Mouse (Mus musculus): ENCODE data around the gene Kcnip1. TPM values are rescaled to one million over a fixed set of nuclear protein-coding genes. Genes with fewer than 3 reads are reported as not detected.

The Kcnip1 gene
- polyA plus RNA-seq, 1 experiment from 2014 or later = 0.62 TPM

DNA sequence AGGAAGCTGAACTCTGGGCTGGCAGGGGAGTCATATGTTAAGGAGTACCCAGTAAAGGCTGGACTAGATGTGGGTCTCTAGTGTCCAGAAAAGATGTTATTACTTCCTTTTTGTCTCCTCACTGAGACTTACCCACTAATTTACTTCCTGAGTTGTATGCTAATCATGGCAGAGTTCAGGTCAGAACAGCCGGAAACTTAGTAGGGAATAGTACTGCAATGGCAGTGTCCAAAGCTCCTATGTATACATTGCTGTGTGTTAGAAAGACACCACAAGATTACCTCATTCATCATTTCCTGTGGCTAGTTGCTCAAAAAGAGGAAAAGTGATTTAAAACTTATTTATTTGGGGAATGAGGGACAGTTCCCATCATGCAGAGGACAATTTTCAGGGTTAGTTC is 32.1 kb upstream of the Kcnip1 start:
- H3K4me3 ChIP-seq (ENCODE audit: low read depth, low read length) = no peak overlapping the region
- no peaks in the 10 kb centered on the region for H3K9me3 ChIP-seq (ENCODE audit: low read depth, low read length)
- ATAC-seq (ENCODE audit: insufficient read depth) (no peak), DNase-seq (no peak)
- no peak overlapping the region for H3K9ac ChIP-seq
- no peaks in the 10 kb centered on the region for H3K27me3 ChIP-seq (ENCODE audit: insufficient read depth, low read length)
- no peaks in the 10 kb centered on the region for H3K4me1 ChIP-seq (ENCODE audit: insufficient read depth)
- no peak overlapping the region for H3K4me2 ChIP-seq
- H3K27ac ChIP-seq (ENCODE audit: low read depth) = no peak overlapping the region
- no peak for TF ChIP-seq CTCF (IDR thresholded peaks at IDR 0.05; ENCODE audit: low read depth)
- H3K36me3 ChIP-seq (ENCODE audit: insufficient read depth) = no peaks in the 10 kb centered on the region
- 69% methylated on average over 1 of the region's 1 CpGs for WGBS

DNA sequence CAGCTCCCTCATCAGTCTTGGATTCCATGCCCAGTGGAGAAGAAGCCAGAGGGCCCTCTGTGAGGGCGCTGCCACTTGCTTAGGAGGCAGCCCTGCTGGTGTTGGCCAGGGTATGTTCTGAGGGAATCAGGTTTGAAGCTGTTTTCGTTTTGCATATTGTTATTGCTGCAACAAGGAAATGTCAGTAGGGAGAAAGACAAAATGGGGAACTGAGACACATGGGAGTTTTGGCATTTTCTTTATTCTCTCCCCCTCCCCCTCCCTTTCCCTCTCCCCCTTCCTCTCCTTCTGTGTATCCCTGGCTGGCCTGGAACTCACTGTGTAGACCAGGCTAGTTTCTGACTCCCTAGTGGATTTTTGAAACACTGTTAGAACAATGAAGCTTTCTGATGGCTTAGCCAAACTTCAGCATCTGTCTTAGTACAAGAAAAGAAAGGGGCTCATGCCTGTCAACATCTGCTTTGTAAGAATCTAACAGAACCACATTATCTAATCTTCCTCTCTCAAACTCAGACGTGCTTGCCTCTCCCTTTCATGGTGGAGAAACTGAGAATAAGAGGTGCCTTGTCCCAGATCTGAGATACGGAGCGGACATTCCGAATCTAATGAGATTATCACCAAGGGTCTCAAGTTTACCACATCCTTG is 19.2 kb upstream of the Kcnip1 start:
- H3K4me2 ChIP-seq = no peak overlapping the region
- no peak overlapping the region for H3K27ac ChIP-seq (ENCODE audit: low read depth)
- 67% methylated on average over 6 of the region's 6 CpGs for WGBS
- H3K27me3 ChIP-seq (ENCODE audit: insufficient read depth, low read length) = no peaks in the 10 kb centered on the region
- H3K4me1 ChIP-seq (ENCODE audit: insufficient read depth) = no peaks in the 10 kb centered on the region
- no peaks in the 10 kb centered on the region for H3K9me3 ChIP-seq (ENCODE audit: low read depth, low read length)
- no peak overlapping the region for H3K9ac ChIP-seq
- no peaks in the 10 kb centered on the region for H3K36me3 ChIP-seq (ENCODE audit: insufficient read depth)
- TF ChIP-seq CTCF (IDR thresholded peaks at IDR 0.05; ENCODE audit: low read depth) = no peak
- no peak for DNase-seq
- ATAC-seq (ENCODE audit: insufficient read depth) = no peak
- H3K4me3 ChIP-seq (ENCODE audit: low read depth, low read length) = no peak overlapping the region

DNA sequence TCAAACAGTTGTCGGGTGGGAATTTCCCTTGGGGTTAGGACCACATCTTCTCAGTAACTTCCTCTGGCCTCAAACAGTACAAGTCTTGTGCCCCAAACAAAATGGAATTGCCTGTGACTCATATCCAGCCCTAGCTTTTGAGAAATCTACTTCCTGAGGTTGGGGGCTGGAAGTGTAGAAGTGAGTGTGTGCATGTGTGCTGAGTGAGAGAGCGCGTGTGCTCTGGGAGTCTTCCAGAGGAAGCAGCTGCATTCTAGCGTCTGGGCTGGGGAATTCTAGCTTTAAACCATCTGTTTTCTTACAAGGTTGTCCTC is 17.9 kb upstream of the Kcnip1 start:
- Histone ChIP-seq H3K36me3 (ENCODE audit: insufficient read depth) (no peaks in the 10 kb centered on the region), H3K27ac (ENCODE audit: low read depth) (no peak overlapping the region)
- TF ChIP-seq CTCF (IDR thresholded peaks at IDR 0.05; ENCODE audit: low read depth) = no peak

DNA sequence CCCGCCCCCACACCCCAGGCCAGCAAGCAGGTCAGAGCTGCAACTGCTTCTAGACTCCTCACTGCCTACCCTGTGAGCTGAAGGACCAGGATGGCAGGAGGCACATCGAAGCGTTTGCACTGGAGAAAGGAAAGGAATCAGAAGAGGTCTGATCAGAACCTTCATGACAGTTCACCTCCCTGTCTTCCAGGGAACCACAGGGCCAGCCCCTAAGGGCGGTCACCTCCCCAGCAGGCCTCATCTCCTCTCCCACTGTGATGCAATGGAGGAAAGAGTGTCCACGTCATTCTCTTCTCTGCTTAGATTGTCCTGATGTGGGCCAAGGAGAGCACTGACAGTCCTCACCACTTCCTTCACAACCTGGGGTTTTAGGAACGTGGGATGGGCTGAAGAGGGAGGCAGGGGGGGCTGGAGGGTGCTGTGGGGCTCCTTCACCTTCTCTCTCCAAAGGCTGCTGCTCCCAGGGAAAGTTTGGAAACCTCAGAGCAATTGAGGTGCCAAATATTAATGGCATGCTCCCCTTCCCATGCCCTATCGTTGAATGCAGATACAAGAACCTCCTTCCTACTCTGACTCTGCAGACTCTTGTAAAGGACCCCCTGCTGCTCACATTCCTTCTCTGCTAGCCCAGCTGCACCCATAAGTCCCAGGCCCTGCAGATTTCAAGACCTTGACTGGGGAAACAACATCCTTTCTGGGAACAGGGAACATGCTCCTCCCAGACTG is 17.3 kb upstream of the Kcnip1 start:
- Histone ChIP-seq H3K4me1 (ENCODE audit: insufficient read depth) (no peaks in the 10 kb centered on the region), H3K4me2 (no peak overlapping the region), H3K27me3 (ENCODE audit: insufficient read depth, low read length) (no peaks in the 10 kb centered on the region), H3K4me3 (ENCODE audit: low read depth, low read length) (no peak overlapping the region), H3K9me3 (ENCODE audit: low read depth, low read length) (no peaks in the 10 kb centered on the region), H3K36me3 (ENCODE audit: insufficient read depth) (no peaks in the 10 kb centered on the region), H3K27ac (ENCODE audit: low read depth) (no peak overlapping the region), H3K9ac (no peak overlapping the region)
- TF ChIP-seq CTCF (IDR thresholded peaks at IDR 0.05; ENCODE audit: low read depth) = no peak
- DNase-seq (no peak), ATAC-seq (ENCODE audit: insufficient read depth) (peak; percentile 25; the same call in 1 of the 2 replicates)
- 71% methylated on average over 7 of the region's 7 CpGs for WGBS

More for the DNA sequence above, 17.9 kb upstream of the Kcnip1 start:
- ATAC-seq (ENCODE audit: insufficient read depth) = peak; percentile 70
- no peaks in the 10 kb centered on the region for H3K27me3 ChIP-seq (ENCODE audit: insufficient read depth, low read length)
- peak; percentile 61 for DNase-seq
- H3K4me2 ChIP-seq = no peak overlapping the region
- WGBS = 43% methylated on average over 4 of the region's 4 CpGs
- no peaks in the 10 kb centered on the region for H3K4me1 ChIP-seq (ENCODE audit: insufficient read depth)
- H3K9ac ChIP-seq = no peak overlapping the region
- no peaks in the 10 kb centered on the region for H3K9me3 ChIP-seq (ENCODE audit: low read depth, low read length)
- no peak overlapping the region for H3K4me3 ChIP-seq (ENCODE audit: low read depth, low read length)

DNA sequence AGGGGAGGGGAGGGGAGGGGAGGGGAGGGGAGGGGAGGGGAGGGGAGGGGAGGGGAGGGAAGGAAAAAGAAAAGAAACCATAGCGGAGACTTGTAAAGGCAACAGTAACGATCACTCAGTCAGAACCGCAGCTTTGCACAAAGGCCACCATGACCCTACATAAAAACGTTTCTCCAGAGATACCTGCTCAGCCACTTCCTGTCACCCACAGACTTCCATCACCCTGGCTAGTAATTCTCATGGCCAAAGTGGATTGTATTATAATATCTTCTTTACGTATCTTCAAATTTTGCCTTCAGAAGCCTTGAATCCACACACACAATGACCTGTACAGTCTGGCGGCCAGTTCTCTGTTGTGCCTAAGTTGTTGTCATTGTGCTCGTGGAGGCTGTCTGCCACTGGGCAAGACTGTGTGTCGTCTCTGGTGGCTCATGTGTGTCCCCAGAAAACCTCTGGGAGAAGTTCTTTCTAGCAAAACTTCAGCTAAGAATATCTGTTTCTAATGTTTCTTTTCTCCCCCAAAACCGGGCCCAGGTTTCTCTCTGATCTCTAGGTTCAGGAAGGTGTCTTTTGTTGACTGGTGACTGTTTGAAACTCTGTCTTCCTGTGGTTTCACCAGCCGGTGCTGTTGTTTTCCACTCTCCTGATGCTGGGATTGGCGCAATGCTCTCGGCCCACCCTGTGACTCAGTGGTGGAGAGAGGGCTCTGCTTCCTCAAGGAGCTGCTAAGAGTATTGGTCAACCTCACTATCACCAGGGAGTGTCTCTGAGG is 16.6 kb upstream of the Kcnip1 start:
- Histone ChIP-seq H3K27me3 (ENCODE audit: insufficient read depth, low read length) (no peaks in the 10 kb centered on the region), H3K4me3 (ENCODE audit: low read depth, low read length) (no peak overlapping the region), H3K36me3 (ENCODE audit: insufficient read depth) (no peaks in the 10 kb centered on the region), H3K9me3 (ENCODE audit: low read depth, low read length) (no peaks in the 10 kb centered on the region), H3K9ac (no peak overlapping the region), H3K4me1 (ENCODE audit: insufficient read depth) (no peaks in the 10 kb centered on the region), H3K27ac (ENCODE audit: low read depth) (no peak overlapping the region), H3K4me2 (no peak overlapping the region)
- DNase-seq (no peak), ATAC-seq (ENCODE audit: insufficient read depth) (no peak)
- WGBS = 83% methylated on average over 12 of the region's 12 CpGs
- no peak for TF ChIP-seq CTCF (IDR thresholded peaks at IDR 0.05; ENCODE audit: low read depth)

DNA sequence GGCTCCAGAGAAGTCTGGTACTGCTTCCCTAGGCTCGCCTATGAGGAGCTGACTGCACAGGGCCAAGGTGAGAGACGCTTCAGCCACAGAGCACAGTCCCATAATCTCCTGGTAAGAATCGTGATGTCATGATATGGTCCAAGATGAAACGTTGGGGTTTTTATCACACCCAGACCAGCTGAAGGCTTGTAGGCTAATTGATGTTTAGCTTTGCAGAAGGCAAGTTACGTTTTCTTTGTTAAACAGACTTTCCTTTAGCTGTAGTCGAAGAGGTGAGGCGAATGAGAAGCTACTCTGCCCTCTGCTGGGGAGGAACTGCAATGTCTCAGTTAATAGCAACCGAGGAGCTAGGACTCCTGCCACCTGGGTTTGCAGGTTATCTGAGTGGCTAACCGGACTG is 15.8 kb upstream of the Kcnip1 start:
- peak; percentile 82 for DNase-seq
- no peaks in the 10 kb centered on the region for H3K27me3 ChIP-seq (ENCODE audit: insufficient read depth, low read length)

DNA sequence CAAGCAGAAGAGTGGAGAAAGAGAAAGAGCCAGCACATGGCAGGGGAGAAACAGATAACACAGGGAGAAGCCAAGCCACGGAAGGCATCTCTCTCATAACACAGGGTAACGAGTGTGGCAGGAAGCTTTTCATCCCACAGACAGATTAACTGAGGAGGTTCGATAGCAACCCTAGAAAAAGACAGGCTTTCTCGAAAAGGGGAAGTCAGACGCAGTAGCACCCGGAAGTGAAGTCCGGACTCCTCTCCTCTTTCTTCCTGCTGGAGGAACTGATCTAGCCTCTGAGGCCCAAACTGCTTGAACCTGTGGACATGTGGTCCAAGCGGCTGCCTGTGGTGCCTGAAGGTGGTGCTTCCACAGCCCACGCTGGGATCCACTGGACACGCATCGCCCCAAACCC is 15.3 kb upstream of the Kcnip1 start:
- no peak for ATAC-seq (ENCODE audit: insufficient read depth)

More for the DNA sequence above, 15.8 kb upstream of the Kcnip1 start:
- no peak overlapping the region for H3K27ac ChIP-seq (ENCODE audit: low read depth)
- H3K36me3 ChIP-seq (ENCODE audit: insufficient read depth) = no peaks in the 10 kb centered on the region
- TF ChIP-seq CTCF (IDR thresholded peaks at IDR 0.05; ENCODE audit: low read depth) = peak; percentile 77
- no peaks in the 10 kb centered on the region for H3K9me3 ChIP-seq (ENCODE audit: low read depth, low read length)
- H3K4me1 ChIP-seq (ENCODE audit: insufficient read depth) = no peaks in the 10 kb centered on the region
- H3K9ac ChIP-seq = no peak overlapping the region
- H3K4me2 ChIP-seq = no peak overlapping the region
- no peak overlapping the region for H3K4me3 ChIP-seq (ENCODE audit: low read depth, low read length)
- WGBS = 30% methylated on average over 9 of the region's 9 CpGs
- ATAC-seq (ENCODE audit: insufficient read depth) = no peak

More for the DNA sequence above, 15.3 kb upstream of the Kcnip1 start:
- no peaks in the 10 kb centered on the region for H3K36me3 ChIP-seq (ENCODE audit: insufficient read depth)
- 76% methylated on average over 11 of the region's 11 CpGs for WGBS
- H3K4me2 ChIP-seq = no peak overlapping the region
- no peaks in the 10 kb centered on the region for H3K27me3 ChIP-seq (ENCODE audit: insufficient read depth, low read length)
- DNase-seq = no peak
- no peak overlapping the region for H3K4me3 ChIP-seq (ENCODE audit: low read depth, low read length)
- H3K9ac ChIP-seq = no peak overlapping the region
- H3K4me1 ChIP-seq (ENCODE audit: insufficient read depth) = no peaks in the 10 kb centered on the region
- no peak overlapping the region for H3K27ac ChIP-seq (ENCODE audit: low read depth)
- TF ChIP-seq CTCF (IDR thresholded peaks at IDR 0.05; ENCODE audit: low read depth) = no peak
- no peaks in the 10 kb centered on the region for H3K9me3 ChIP-seq (ENCODE audit: low read depth, low read length)
